Comparison of ENCODE assay signal across 8 mouse cellular contexts in the genomic region with DNA sequence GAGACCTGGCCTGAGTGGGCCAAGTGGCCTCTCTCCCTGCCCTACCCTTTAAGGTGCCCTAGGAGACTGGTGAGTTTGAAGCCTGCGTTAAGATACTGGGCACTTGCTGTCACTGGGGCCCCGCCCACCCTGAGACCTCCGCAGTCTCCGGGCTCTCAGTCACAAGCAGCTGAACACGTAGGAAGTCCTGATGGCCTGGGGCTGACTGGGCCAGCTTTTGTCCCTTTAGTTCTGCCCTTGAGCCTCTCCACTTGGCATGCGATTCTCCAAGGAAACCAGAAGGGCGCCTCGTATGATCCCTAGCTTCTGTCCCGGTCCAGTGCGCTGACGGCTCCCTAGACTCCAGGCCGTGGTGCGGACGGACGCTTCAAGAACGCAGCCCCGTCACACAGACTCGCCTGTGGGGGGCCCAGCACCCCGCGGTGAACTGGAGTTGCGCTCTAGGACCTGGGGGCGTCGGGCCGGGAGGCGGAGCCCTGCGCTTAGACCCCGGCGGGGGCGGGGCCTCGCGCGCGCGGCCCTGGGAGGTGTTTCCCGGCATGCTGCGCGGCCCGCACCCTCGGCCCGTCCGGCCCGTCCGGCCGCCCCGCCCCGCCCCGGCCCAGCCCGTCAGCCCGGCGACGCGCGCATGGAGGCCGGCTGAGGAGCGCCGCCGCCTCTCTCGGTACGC. TPM values are rescaled to one million over a fixed set of nuclear protein-coding genes. Genes with fewer than 3 reads are reported as not detected.
DNase-seq lines count a peak whose midpoint lies in the region; ATAC-seq and TF ChIP-seq lines count a peak whose summit lies in the region.

No protein-coding gene starts in this region.

- under 1% methylated on average over 52 of the region's 59 CpGs for WGBS in hindbrain, embryonic 12.5 days

- in situ Hi-C loops in Patski (cut with MboI; ENCODE audit: low pct_unique_long_range_greater_than_20kb): no loop called here

- peaks cover 6% of the 10 kb centered on the region for H3K36me3 ChIP-seq in hindbrain, embryonic 12.5 days

- H3K4me1 ChIP-seq in hindbrain, embryonic 12.5 days: peaks cover 32% of the 10 kb centered on the region

- peak overlapping the region; percentile 91 for H3K4me3 ChIP-seq in hindbrain, embryonic 12.5 days

- POLR2A ChIA-PET in Patski (lab: Charles Lee): interaction anchor here (0.6 to 2.2 kb wide), 6 partner anchors 9 to 199 kb away, joined by 3 to 13 read pairs (median 3); a partner anchor contains a TSS

- CTCF ChIA-PET in Patski (lab: Charles Lee): no interaction called here

- TF ChIP-seq CTCF in Patski (IDR thresholded peaks at IDR 0.05): no peak

- peak overlapping the region; percentile 78 for H3K4me2 ChIP-seq in hindbrain, embryonic 12.5 days (replicated peaks)

- peak; percentile 39 for DNase-seq in Patski (ENCODE audit: low read depth, low spot score)
- DNase-seq in cerebellum, postnatal 10 days: peak; percentile 95
- peak; percentile 73 to 85 for DNase-seq in frontal cortex, postnatal 10 days (ENCODE audit: low spot score in 2 of 2)
- DNase-seq in left cerebral cortex, adult 11 months (ENCODE audit: low spot score): peak; percentile 68
- peak; percentile 90 for DNase-seq in lung, postnatal 36 days
- peak; percentile 90 for DNase-seq in retina, embryonic 14.5 days (ENCODE audit: low spot score)
- DNase-seq in thymus, postnatal 36 days: peak; percentile 84 to 88

- peak overlapping the region; percentile 94 for H3K9ac ChIP-seq in hindbrain, embryonic 12.5 days

- no peaks in the 10 kb centered on the region for H3K27me3 ChIP-seq in Patski
- H3K27me3 ChIP-seq in hindbrain, embryonic 12.5 days: peaks cover 7% of the 10 kb centered on the region

- peak; percentile 84 for ATAC-seq in Patski
- ATAC-seq in hindbrain, embryonic 12.5 days (ENCODE audit: low FRiP score): peak; percentile 92

- peak overlapping the region; percentile 89 for H3K27ac ChIP-seq in hindbrain, embryonic 12.5 days

- no peaks in the 10 kb centered on the region for H3K9me3 ChIP-seq in hindbrain, embryonic 12.5 days (replicated peaks)

RNA-seq across cellular contexts. Expression of a gene that starts 0.7 kb away (rescaled TPM):
- 44.7 TPM for polyA plus RNA-seq in Patski (2021)
- 43.2 and 48.4 TPM in 2 replicates for polyA plus RNA-seq in hindbrain, embryonic 12.5 days (2016; fragmentation: Nextera tagmentation; extraction: Ambion mirVana)

RNA-seq across cellular contexts. Expression of a gene that starts 13.3 kb away (rescaled TPM):
- 31.1 TPM for polyA plus RNA-seq in Patski (2021)
- polyA plus RNA-seq in hindbrain, embryonic 12.5 days (2016; fragmentation: Nextera tagmentation; extraction: Ambion mirVana): 23.9 and 24.8 TPM in 2 replicates

RNA-seq across cellular contexts. Expression of a gene that starts 16.1 kb away (rescaled TPM):
- 0.12 TPM for polyA plus RNA-seq in Patski (2021)
- polyA plus RNA-seq in hindbrain, embryonic 12.5 days (2016; fragmentation: Nextera tagmentation; extraction: Ambion mirVana): 2.0 and 2.1 TPM in 2 replicates

RNA-seq across cellular contexts. Expression of a gene that starts 47.3 kb away (rescaled TPM):
- polyA plus RNA-seq in Patski (2021): 17.6 TPM
- polyA plus RNA-seq in hindbrain, embryonic 12.5 days (2016; fragmentation: Nextera tagmentation; extraction: Ambion mirVana): 22.3 and 22.8 TPM in 2 replicates

RNA-seq across cellular contexts. Expression of a gene that starts 52.9 kb away (rescaled TPM):
- polyA plus RNA-seq in Patski (2021): 15.0 TPM
- polyA plus RNA-seq in hindbrain, embryonic 12.5 days (2016; fragmentation: Nextera tagmentation; extraction: Ambion mirVana): 18.8 and 22.0 TPM in 2 replicates

Comparison
In these comparisons a context has a peak if more than half of its experiments do, and no peak if none do; other contexts are left out.
1. Peak in every context shown above with its lines: DNase-seq, ATAC-seq, H3K4me3 ChIP-seq and H3K27ac ChIP-seq.
2. DNase-seq: peak in every context shown above with its lines; median percentile 95 in cerebellum, postnatal 10 days; 90 in lung, postnatal 36 days; 90 in retina, embryonic 14.5 days; 86 in thymus, postnatal 36 days; 79 in frontal cortex, postnatal 10 days; 68 in left cerebral cortex, adult 11 months; 39 in Patski.